Mouse (Mus musculus) hindbrain, postnatal 0 days (tissue): ENCODE measurements around the gene Tmsb15a. TPM values are rescaled to one million over a fixed set of nuclear protein-coding genes. Genes with fewer than 3 reads are reported as not detected.

Experiments used
- ATAC-seq: fragments of 200-750 bp; cut with Nextera tagmentation; 2 replicates; pipeline ENCODE4 v1.8.0; 2017; ENCODE audit warnings: mild to moderate bottlenecking, moderate TSS enrichment, moderate library complexity
- DNase-seq: peaks from one replicate; pipeline ENCODE4 v3.0.0-alpha.2; 2015; ENCODE audit warnings: low spot score
- H3K27ac ChIP-seq: fragments of 300-500 bp; sonication (generic); 2 replicates; pipeline ENCODE4 v1.5.1; 2014; ENCODE audit warnings: mild to moderate bottlenecking
- H3K27me3 ChIP-seq: fragments of 300-500 bp; sonication (generic); 2 replicates; pipeline ENCODE4 v1.6.1; 2014; ENCODE audit warnings: low read length, mixed read lengths; ENCODE audit not compliant: insufficient read depth
- H3K36me3 ChIP-seq: fragments of 300-500 bp; sonication (generic); 2 replicates; pipeline ENCODE4 v1.6.1; 2014; ENCODE audit warnings: low read length, mixed read lengths; ENCODE audit not compliant: insufficient read depth
- H3K4me1 ChIP-seq: fragments of 300-500 bp; sonication (generic); 2 replicates; pipeline ENCODE4 v1.6.1; 2014; ENCODE audit warnings: antibody characterized with exemption, low read length, mixed read lengths; ENCODE audit not compliant: insufficient read depth
- H3K4me2 ChIP-seq: fragments of 300-500 bp; sonication (generic); 2 replicates; pipeline ENCODE4 v1.6.1; 2014; ENCODE audit warnings: low read depth, mild to moderate bottlenecking, low read length, moderate library complexity, mixed read lengths
- H3K4me3 ChIP-seq: fragments of 300-500 bp; sonication (generic); 2 replicates; pipeline ENCODE4 v1.5.1; 2014; ENCODE audit warnings: low read length
- H3K9ac ChIP-seq: fragments of 300-500 bp; sonication (generic); replicated peaks from 2 replicates; pipeline ENCODE4 v1.6.1; 2014; ENCODE audit warnings: mild to moderate bottlenecking, low read length, moderate library complexity, mixed read lengths
- H3K9me3 ChIP-seq: fragments of 300-500 bp; sonication (generic); 2 replicates; pipeline ENCODE4 v1.6.1; 2016; ENCODE audit warnings: low read length, mixed read lengths
- CTCF ChIP-seq: IDR thresholded peaks from 2 replicates; pipeline ENCODE4 v1.5.1; 2016; ENCODE audit warnings: antibody characterized with exemption, control low read depth, low read depth
- WGBS: fragments of 180-500 bp; shearing (Covaris S2); extraction: QIAGEN DNeasy Blood & Tissue Kit; methylation state at CpG from one replicate; pipeline ENCODE4 v1.1.7; 2014; 5-methylcytosine and 5-hydroxymethylcytosine counted together
- polyA plus RNA-seq: library from polyadenylated mRNA; unstranded; fragments of >200 nt; fragmentation: Nextera tagmentation; extraction: Ambion mirVana; gene quantifications from 2 replicates; pipeline ENCODE4 v1.2.1, GENCODE M21; 2015
- total RNA-seq: library from RNA; depleted of rRNA; stranded (reverse); fragments of >200 nt; gene quantifications from 2 replicates; pipeline ENCODE4 v1.2.3, GENCODE M21; 2014

Gene Tmsb15a
- total and polyA plus RNA-seq, 2 experiments from 2014 or later, result not detected

GRCm38 (mm10) chrX:135742304-135743055, 17.4 kb upstream of the Tmsb15a start, which contains the start of the genes Armcx5 and Gprasp1:
Gene Armcx5 (plus strand): TSS chrX:135742733.
Gene Gprasp1 (plus strand): TSS chrX:135742733.
- 28% methylated on average over 48 of the region's 48 CpGs for WGBS
- Histone ChIP-seq H3K4me2 (peak within 1 kb of the TSS; percentile 53), H3K4me3 (peak within 1 kb of the TSS; percentile 52), H3K27me3 (no peaks in the 10 kb centered on the region), H3K36me3 (no peaks in the 10 kb centered on the region), H3K9ac (peak within 1 kb of the TSS; percentile 56), H3K9me3 (no peaks in the 10 kb centered on the region), H3K4me1 (no peaks in the 10 kb centered on the region), H3K27ac (peak within 1 kb of the TSS; percentile 86)
- ATAC-seq, result peak; percentile 98
- peak; percentile 95 for DNase-seq
- TF ChIP-seq CTCF, result no peak

- Histone ChIP-seq H3K27ac (no peak overlapping the region), H3K9me3 (no peaks in the 10 kb centered on the region), H3K4me2 (no peak overlapping the region), H3K27me3 (no peaks in the 10 kb centered on the region), H3K9ac (no peak overlapping the region), H3K4me1 (no peaks in the 10 kb centered on the region), H3K4me3 (no peak overlapping the region), H3K36me3 (no peaks in the 10 kb centered on the region)
- no peak for TF ChIP-seq CTCF
- DNase-seq (no peak), ATAC-seq (no peak)
- WGBS, result 90% methylated on average over 2 of the region's 2 CpGs
Observed at GRCm38 (mm10) chrX:135738730-135739520, 13.9 kb upstream of the Tmsb15a start.

GRCm38 (mm10) chrX:135712845-135713244, 12.2 kb downstream of the Tmsb15a start:
- Histone ChIP-seq H3K36me3 (no peaks in the 10 kb centered on the region), H3K9me3 (no peaks in the 10 kb centered on the region), H3K4me3 (no peak overlapping the region), H3K9ac (no peak overlapping the region), H3K4me1 (no peaks in the 10 kb centered on the region), H3K27me3 (no peaks in the 10 kb centered on the region), H3K4me2 (no peak overlapping the region), H3K27ac (no peak overlapping the region)
- WGBS, result 87% methylated on average over 2 of the region's 2 CpGs
- no peak for TF ChIP-seq CTCF
- ATAC-seq (no peak), DNase-seq (no peak)

- 46% methylated on average over 2 of the region's 2 CpGs for WGBS
- DNase-seq, result peak; percentile 12
- Histone ChIP-seq H3K4me2 (no peak overlapping the region), H3K9ac (no peak overlapping the region), H3K9me3 (no peaks in the 10 kb centered on the region), H3K27me3 (no peaks in the 10 kb centered on the region), H3K27ac (no peak overlapping the region), H3K4me1 (no peaks in the 10 kb centered on the region), H3K36me3 (no peaks in the 10 kb centered on the region), H3K4me3 (no peak overlapping the region)
- peak; percentile 44 for TF ChIP-seq CTCF
- ATAC-seq, result no peak
Observed at GRCm38 (mm10) chrX:135704349-135704748, 20.7 kb downstream of the Tmsb15a start.

GRCm38 (mm10) chrX:135703111-135703510, 21.9 kb downstream of the Tmsb15a start:
- H3K4me3 ChIP-seq, result no peak overlapping the region
- no peak overlapping the region for H3K27ac ChIP-seq
- DNase-seq (no peak), ATAC-seq (no peak)
- H3K36me3 ChIP-seq, result no peaks in the 10 kb centered on the region
- 89% methylated on average over 1 of the region's 1 CpGs for WGBS
- no peaks in the 10 kb centered on the region for H3K9me3 ChIP-seq
- no peak overlapping the region for H3K9ac ChIP-seq
- no peak for TF ChIP-seq CTCF
- no peaks in the 10 kb centered on the region for H3K27me3 ChIP-seq
- H3K4me2 ChIP-seq, result no peak overlapping the region
- H3K4me1 ChIP-seq, result no peaks in the 10 kb centered on the region

GRCm38 (mm10) chrX:135693633-135694032, 31.4 kb downstream of the Tmsb15a start, which contains the start of gene Tcp11x2:
Gene Tcp11x2 (minus strand): TSS chrX:135693790.
- no peak for ATAC-seq
- H3K27me3 ChIP-seq, result no peaks in the 10 kb centered on the region
- H3K27ac ChIP-seq, result no peak within 1 kb of the TSS
- no peak within 1 kb of the TSS for H3K9ac ChIP-seq
- H3K9me3 ChIP-seq, result no peaks in the 10 kb centered on the region
- H3K4me1 ChIP-seq, result no peaks in the 10 kb centered on the region
- H3K36me3 ChIP-seq, result no peaks in the 10 kb centered on the region
- TF ChIP-seq CTCF, result no peak
- H3K4me3 ChIP-seq, result no peak within 1 kb of the TSS
- 71% methylated on average over 1 of the region's 1 CpGs for WGBS
- DNase-seq, result no peak
- H3K4me2 ChIP-seq, result no peak within 1 kb of the TSS
